Mouse (Mus musculus): Measurements from ENCODE around the gene Cs. TPM values are rescaled to one million over a fixed set of nuclear protein-coding genes. Genes with fewer than 3 reads are reported as not detected.
"Not testable (repeated sequence)": the region's sequence is repeated elsewhere in the genome, so short reads cannot be mapped to it uniquely, and the experiment has no call there.

Cs gene
- polyA plus RNA-seq, 1 experiment from 2014 or later, result 244 TPM

DNA sequence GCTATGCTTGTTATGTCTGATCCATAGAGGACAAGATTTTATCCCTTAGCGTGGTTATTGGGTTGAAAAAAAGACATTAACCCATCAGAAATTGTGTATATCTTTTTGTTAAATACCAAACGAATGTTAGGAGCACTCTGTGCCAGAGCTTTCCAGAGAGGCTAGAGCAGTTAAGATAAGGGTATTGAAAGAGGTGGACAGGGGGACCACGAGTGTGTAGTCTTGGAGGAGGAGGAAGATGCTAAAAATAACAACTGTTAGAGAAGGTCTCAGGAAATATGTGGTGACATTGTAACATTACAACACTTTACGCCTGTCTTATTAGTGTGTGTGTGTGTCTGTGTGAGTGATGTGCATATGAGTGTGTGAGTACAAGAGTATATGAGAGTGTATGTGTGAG is 26.6 kb upstream of the Cs start:
- no peak for DNase-seq (ENCODE audit: low spot score)
- Histone ChIP-seq H3K4me3 (no peak overlapping the region), H3K27me3 (replicated peaks; ENCODE audit: low read depth, poor library complexity, severe bottlenecking) (no peaks in the 10 kb centered on the region), H3K27ac (replicated peaks) (no peak overlapping the region), H3K9me3 (no peaks in the 10 kb centered on the region), H3K4me1 (no peaks in the 10 kb centered on the region), H3K36me3 (replicated peaks) (peaks cover 94% of the 10 kb centered on the region)
- WGBS, result 89% methylated on average over 4 of the region's 4 CpGs

DNA sequence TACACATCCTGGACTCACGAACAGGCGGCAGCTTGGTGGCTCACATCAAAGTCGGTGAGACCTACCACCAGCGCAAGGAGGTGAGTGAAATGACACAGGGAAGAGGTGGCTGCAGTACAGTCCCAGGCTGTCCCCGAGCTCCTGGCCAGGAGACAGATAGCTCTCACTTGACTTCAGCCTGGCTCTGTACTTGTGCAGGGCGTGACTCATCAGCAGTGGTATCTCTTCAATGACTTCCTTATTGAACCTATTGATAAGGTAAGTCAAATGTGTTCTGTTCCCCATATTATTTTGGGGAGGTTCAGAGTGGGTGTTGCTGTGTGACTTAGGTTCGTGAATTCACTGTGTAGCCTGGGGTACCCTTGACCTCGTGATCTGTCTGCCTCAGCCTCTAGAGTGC is 22.0 kb upstream of the Cs start:
- no peaks in the 10 kb centered on the region for H3K27me3 ChIP-seq (replicated peaks; ENCODE audit: low read depth, poor library complexity, severe bottlenecking)
- no peaks in the 10 kb centered on the region for H3K9me3 ChIP-seq
- no peak for DNase-seq (ENCODE audit: low spot score)
- WGBS, result 91% methylated on average over 8 of the region's 8 CpGs
- no peaks in the 10 kb centered on the region for H3K4me1 ChIP-seq
- no peak overlapping the region for H3K27ac ChIP-seq (replicated peaks)
- peaks cover 100% of the 10 kb centered on the region for H3K36me3 ChIP-seq (replicated peaks)
- H3K4me3 ChIP-seq, result no peak overlapping the region

- peaks cover 75% of the 10 kb centered on the region for H3K36me3 ChIP-seq (replicated peaks)
- H3K9me3 ChIP-seq, result no peaks in the 10 kb centered on the region
- peak overlapping the region; percentile 97 for H3K27ac ChIP-seq (replicated peaks)
- H3K27me3 ChIP-seq (replicated peaks; ENCODE audit: low read depth, poor library complexity, severe bottlenecking), result no peaks in the 10 kb centered on the region
- H3K4me3 ChIP-seq, result peak overlapping the region; percentile 89
- H3K4me1 ChIP-seq, result peaks cover 16% of the 10 kb centered on the region
- peak; percentile 23 for DNase-seq (ENCODE audit: low spot score)
- 66% methylated on average over 12 of the region's 12 CpGs for WGBS
These were observed 15.9 kb upstream of the Cs start for GRCm38 (mm10) chr10:128321641-128322040.

DNA sequence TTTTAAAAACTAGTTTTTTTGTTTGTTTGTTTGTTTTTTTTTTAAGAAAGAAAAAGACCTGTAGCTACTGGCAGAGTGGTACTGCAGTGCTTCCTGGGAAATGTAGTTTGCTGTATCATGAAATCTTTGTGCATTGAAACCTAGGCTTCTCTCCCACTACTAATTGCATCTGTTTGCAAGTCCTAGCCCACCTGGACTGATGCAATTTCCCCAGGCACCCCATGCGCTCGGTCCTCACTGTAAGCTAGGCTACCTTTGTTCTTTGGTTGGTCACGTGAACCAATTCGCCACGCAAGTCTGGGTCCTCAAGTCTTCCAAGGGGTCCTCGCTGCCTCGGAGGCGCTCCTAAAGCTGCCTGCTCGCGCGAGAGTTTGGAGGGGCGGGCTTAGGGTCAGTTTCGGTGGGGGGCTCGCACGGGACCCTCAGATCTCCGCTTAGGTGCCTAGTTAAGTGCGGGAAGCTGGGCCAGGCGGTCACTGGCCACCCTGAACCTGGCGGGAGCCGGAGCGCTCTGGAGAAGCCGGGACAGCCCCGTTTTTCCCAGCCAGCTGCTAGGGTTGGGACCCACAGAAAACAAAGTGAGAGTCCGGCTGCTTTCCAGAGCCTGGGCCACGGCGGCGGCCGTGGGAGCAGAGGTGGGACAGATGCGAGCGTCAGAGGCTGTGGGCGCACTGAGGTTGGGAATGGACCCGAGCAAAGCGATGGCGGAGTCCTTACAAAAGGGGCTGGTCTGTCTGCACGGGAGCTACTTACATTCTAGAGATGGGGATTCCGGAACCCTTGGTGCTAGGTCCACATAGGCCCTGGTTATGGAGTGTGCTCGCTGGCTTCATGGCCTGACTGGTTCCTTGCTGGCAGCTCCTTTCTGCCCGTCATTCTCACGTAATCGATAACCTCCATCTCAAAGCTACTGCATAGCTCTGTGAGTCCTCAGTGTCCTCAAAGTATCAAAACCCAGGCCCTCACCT is 15.1 kb upstream of the Cs start, which contains the start of gene Cnpy2:
Gene Cnpy2 (plus strand): TSS at position 319 of the 968 bp plus-strand sequence.
- H3K9me3 ChIP-seq, result no peaks in the 10 kb centered on the region
- peak; percentile 97 for DNase-seq (ENCODE audit: low spot score)
- H3K36me3 ChIP-seq (replicated peaks), result peaks cover 75% of the 10 kb centered on the region
- under 1% methylated on average over 40 of the region's 40 CpGs for WGBS
- peak within 1 kb of the TSS; percentile 89 for H3K4me3 ChIP-seq
- peaks cover 16% of the 10 kb centered on the region for H3K4me1 ChIP-seq
- H3K27me3 ChIP-seq (replicated peaks; ENCODE audit: low read depth, poor library complexity, severe bottlenecking), result no peaks in the 10 kb centered on the region
- H3K27ac ChIP-seq (replicated peaks), result peak within 1 kb of the TSS; percentile 97

DNA sequence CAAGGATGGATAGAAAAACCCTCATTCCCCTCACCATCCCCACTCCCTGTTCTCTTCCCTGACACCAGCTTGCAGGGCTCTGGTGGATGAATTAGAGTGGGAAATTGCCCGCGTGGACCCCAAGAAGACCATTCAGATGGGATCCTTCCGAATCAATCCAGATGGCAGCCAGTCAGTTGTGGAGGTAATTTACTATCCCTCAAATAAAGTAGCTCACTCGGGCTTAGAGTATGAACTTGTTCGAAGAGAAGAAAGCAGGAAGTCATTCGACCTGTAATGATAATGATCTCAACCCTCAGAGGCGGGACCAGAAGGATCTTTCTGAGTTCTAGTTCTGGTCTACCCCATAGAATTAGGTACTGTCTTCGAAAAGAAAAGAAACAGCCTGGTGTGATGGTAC is 14.0 kb upstream of the Cs start:
- peaks cover 75% of the 10 kb centered on the region for H3K36me3 ChIP-seq (replicated peaks)
- DNase-seq (ENCODE audit: low spot score), result no peak
- H3K4me3 ChIP-seq, result peak overlapping the region; percentile 89
- H3K4me1 ChIP-seq, result peaks cover 16% of the 10 kb centered on the region
- H3K27ac ChIP-seq (replicated peaks), result peak overlapping the region; percentile 97
- no peaks in the 10 kb centered on the region for H3K9me3 ChIP-seq
- 82% methylated on average over 8 of the region's 8 CpGs for WGBS
- no peaks in the 10 kb centered on the region for H3K27me3 ChIP-seq (replicated peaks; ENCODE audit: low read depth, poor library complexity, severe bottlenecking)

DNA sequence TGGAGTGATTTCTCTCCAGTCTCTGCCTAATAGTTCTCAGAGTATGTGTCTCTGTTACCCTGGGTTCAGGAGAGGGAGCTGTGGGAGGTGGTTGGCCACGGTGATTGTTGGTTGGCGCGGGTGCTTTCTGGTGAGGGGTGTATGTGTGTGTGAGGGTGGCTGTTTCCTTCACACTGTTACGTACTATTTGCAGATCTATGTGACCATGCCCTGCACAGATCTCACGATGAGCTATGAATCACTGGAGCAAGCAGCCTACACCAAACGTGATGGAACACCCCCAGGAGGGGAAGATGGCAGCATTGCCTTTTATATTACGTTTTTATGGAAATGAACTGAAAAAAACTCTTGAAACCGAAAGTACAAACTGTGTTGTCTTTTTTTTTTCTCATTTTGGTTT is 10.7 kb upstream of the Cs start:
- H3K4me1 ChIP-seq, result peaks cover 12% of the 10 kb centered on the region
- no peak overlapping the region for H3K27ac ChIP-seq (replicated peaks)
- H3K36me3 ChIP-seq (replicated peaks), result peaks cover 64% of the 10 kb centered on the region
- 94% methylated on average over 8 of the region's 8 CpGs for WGBS
- no peak for DNase-seq (ENCODE audit: low spot score)
- no peak overlapping the region for H3K4me3 ChIP-seq
- no peaks in the 10 kb centered on the region for H3K9me3 ChIP-seq
- H3K27me3 ChIP-seq (replicated peaks; ENCODE audit: low read depth, poor library complexity, severe bottlenecking), result no peaks in the 10 kb centered on the region

GRCm38 (mm10) chr10:128327610-128328009 is 9.9 kb upstream of the Cs start:
- H3K4me3 ChIP-seq, result no peak overlapping the region
- H3K4me1 ChIP-seq, result peaks cover 12% of the 10 kb centered on the region
- no peaks in the 10 kb centered on the region for H3K9me3 ChIP-seq
- H3K27ac ChIP-seq (replicated peaks), result no peak overlapping the region
- no peaks in the 10 kb centered on the region for H3K27me3 ChIP-seq (replicated peaks; ENCODE audit: low read depth, poor library complexity, severe bottlenecking)
- DNase-seq (ENCODE audit: low spot score), result no peak
- WGBS, result 91% methylated on average over 10 of the region's 10 CpGs
- peaks cover 64% of the 10 kb centered on the region for H3K36me3 ChIP-seq (replicated peaks)

DNA sequence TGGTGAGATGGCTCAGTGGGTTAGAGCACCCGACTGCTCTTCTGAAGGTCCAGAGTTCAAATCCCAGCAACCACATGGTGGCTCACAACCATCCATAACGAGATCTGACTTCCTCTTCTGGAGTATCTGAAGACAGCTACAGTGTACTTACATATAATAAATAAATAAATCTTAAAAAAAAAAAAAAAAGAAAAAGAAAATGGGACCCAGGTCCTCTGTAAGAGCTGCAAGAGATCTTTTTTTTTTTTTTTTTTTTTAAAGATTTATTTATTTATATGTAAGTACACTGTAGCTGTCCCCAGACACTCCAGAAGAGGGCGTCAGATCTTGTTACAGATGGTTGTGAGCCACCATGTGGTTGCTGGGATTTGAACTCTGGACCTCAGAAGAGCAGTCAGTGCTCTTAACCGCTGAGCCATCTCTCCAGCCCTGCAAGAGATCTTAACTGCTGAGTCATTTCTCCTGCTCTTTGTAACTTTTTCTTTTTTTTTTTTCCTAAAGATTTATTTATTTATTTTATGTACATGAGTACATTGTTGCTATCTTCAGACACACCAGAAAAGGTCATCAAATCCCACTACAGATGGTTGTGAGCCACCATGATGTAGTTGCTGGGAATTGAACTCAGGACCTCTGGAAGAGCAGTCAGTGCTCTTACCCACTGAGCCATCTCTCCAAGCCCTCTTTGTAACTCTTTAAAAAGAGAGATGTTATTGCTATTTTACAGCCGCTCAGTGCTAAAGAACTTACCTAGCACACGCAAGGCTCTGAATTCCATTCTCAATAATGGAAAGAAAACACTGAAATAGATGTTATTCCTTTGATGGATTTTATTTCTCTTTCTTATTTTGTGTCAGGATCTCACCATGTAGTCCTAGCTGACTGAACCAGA is 4.9 kb upstream of the Cs start:
- H3K36me3 ChIP-seq (replicated peaks), result peaks cover 24% of the 10 kb centered on the region
- not testable (repeated sequence) for H3K27me3 ChIP-seq (replicated peaks; ENCODE audit: low read depth, poor library complexity, severe bottlenecking); H3K9me3 ChIP-seq; DNase-seq (ENCODE audit: low spot score); H3K27ac ChIP-seq (replicated peaks); H3K4me3 ChIP-seq; H3K4me1 ChIP-seq
- WGBS, result 80% methylated on average over 6 of the region's 6 CpGs

DNA sequence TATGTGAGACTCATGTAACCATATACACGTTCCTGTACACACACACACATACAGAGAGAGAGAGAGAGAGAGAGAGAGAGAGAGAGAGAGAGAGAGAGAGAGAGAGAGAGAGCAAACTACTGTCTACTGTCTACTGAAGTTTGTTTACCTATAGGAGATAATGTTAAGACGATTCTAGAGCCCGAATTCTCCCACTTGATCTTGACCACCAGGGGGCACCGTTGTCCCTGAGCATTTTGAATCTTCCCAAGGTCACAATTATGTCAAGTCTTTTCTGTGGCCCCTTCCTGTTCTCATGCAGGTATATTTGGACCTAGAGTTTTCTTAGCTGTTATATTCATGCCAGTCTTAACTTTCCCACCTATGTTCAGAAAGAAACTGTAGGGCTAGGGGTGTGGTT is 2.0 kb upstream of the Cs start:
- DNase-seq (ENCODE audit: low spot score), result peak; percentile 79
- H3K9me3 ChIP-seq, result no peaks in the 10 kb centered on the region
- WGBS, result 9% methylated on average over 4 of the region's 4 CpGs
- H3K27ac ChIP-seq (replicated peaks), result no peak overlapping the region
- peaks cover 26% of the 10 kb centered on the region for H3K4me1 ChIP-seq
- H3K4me3 ChIP-seq, result no peak overlapping the region
- peaks cover 13% of the 10 kb centered on the region for H3K36me3 ChIP-seq (replicated peaks)
- H3K27me3 ChIP-seq (replicated peaks; ENCODE audit: low read depth, poor library complexity, severe bottlenecking), result no peaks in the 10 kb centered on the region

- no peaks in the 10 kb centered on the region for H3K9me3 ChIP-seq
- H3K36me3 ChIP-seq (replicated peaks), result peaks cover 19% of the 10 kb centered on the region
- no peak for DNase-seq (ENCODE audit: low spot score)
These were observed 1.3 kb upstream of the Cs start for GRCm38 (mm10) chr10:128336195-128336594.

GRCm38 (mm10) chr10:128336597-128336996 is 937 bp upstream of the Cs start:
- H3K27me3 ChIP-seq (replicated peaks; ENCODE audit: low read depth, poor library complexity, severe bottlenecking), result no peaks in the 10 kb centered on the region
- H3K27ac ChIP-seq (replicated peaks), result no peak overlapping the region; the same call in 1 of the 2 replicates
- peaks cover 26% of the 10 kb centered on the region for H3K4me1 ChIP-seq
- DNase-seq (ENCODE audit: low spot score), result no peak
- WGBS, result 86% methylated on average over 3 of the region's 3 CpGs
- no peaks in the 10 kb centered on the region for H3K9me3 ChIP-seq
- peaks cover 23% of the 10 kb centered on the region for H3K36me3 ChIP-seq (replicated peaks)
- H3K4me3 ChIP-seq, result peak overlapping the region; percentile 84; the same call in 1 of the 2 replicates

More at GRCm38 (mm10) chr10:128336195-128336594, 1.3 kb upstream of the Cs start:
- Histone ChIP-seq H3K4me1 (peaks cover 26% of the 10 kb centered on the region), H3K27me3 (replicated peaks; ENCODE audit: low read depth, poor library complexity, severe bottlenecking) (no peaks in the 10 kb centered on the region), H3K4me3 (no peak overlapping the region), H3K27ac (replicated peaks) (no peak overlapping the region)
- 96% methylated on average over 3 of the region's 3 CpGs for WGBS

DNA sequence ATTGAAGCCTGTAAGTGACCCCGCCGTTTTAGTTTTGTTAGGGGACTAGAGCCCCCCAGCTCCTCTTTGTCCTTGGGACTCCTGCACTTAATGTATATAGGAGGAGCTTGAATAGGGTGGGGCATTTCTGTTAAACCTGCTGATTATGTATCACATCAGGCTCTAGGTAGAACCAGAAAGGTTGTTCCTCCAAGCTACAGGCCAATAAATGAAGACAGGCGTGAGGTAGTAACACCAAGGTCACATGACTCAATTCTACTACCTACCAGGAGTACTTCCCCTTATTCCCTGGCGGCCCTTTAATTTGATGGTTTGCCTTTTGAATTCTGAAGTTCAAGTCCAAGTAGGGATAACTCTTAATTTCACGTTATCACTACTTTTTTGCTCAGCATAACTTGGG is 881 bp downstream of the Cs start:
- Histone ChIP-seq H3K27ac (replicated peaks) (peak overlapping the region; percentile 92), H3K4me3 (peak overlapping the region; percentile 84), H3K9me3 (no peaks in the 10 kb centered on the region), H3K36me3 (replicated peaks) (peaks cover 38% of the 10 kb centered on the region), H3K4me1 (peaks cover 26% of the 10 kb centered on the region), H3K27me3 (replicated peaks; ENCODE audit: low read depth, poor library complexity, severe bottlenecking) (no peaks in the 10 kb centered on the region)
- no peak for DNase-seq (ENCODE audit: low spot score)
- 26% methylated on average over 5 of the region's 5 CpGs for WGBS

All from embryonic facial prominence, embryonic 10.5 days (tissue).